21 mouse cellular contexts compared by ENCODE assay signal in the genomic region with DNA sequence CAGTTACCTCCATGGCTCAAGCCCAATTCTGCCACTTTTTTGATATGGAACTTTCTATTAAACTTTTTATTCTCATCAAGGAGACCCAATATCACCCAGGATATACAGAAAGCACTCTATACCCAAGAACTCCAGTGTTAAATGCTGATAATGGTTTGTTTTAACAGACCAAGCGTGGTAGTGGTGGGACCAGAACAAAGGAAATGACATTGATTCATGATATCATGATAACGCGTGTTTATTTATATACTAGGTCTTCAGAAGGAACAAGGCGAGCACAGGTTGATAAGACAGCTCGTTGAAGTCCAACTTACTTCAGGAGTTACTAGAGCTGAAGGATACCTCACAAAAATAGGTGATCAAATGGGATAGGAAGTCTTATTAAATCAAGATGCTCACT.
"Had no signal": no experiment of that assay in that cellular context is flagged by ENCODE, and none has a peak within 500 bp of the region (broad histone marks: within the 10 kb centered on the region; RNA-seq: fewer than 3 reads in every experiment).

No protein-coding gene starts in this region.

- H3K9me3 ChIP-seq: limb, embryonic 12.5 days; limb, embryonic 15.5 days; midbrain, embryonic 12.5 days; midbrain, embryonic 15.5 days; neural tube, embryonic 12.5 days; neural tube, embryonic 15.5 days had no signal

- DNase-seq: kidney, postnatal 25 days; left cerebral cortex, postnatal 4 days; liver, postnatal 0 days; lung, embryonic 14.5 days; right cerebral cortex, adult 18-20 months; right cerebral cortex, postnatal 14 days; right cerebral cortex, postnatal 4 days; thymus, adult 2 months; thymus, postnatal 14 days; thymus, postnatal 4 days had no signal

- H3K27ac ChIP-seq: kidney, postnatal 0 days; limb, embryonic 12.5 days; limb, embryonic 15.5 days; liver, embryonic 14.5 days; midbrain, embryonic 12.5 days; midbrain, embryonic 15.5 days; neural tube, embryonic 12.5 days; neural tube, embryonic 15.5 days; stomach, postnatal 0 days had no signal

- ATAC-seq: liver, postnatal 0 days; lung, postnatal 0 days; midbrain, embryonic 15.5 days had no signal

- H3K4me1 ChIP-seq: limb, embryonic 15.5 days; midbrain, embryonic 12.5 days; midbrain, embryonic 15.5 days; neural tube, embryonic 12.5 days; neural tube, embryonic 15.5 days had no signal

- H3K4me2 ChIP-seq: limb, embryonic 12.5 days; limb, embryonic 15.5 days; liver, embryonic 11.5 days; lung, embryonic 14.5 days; midbrain, embryonic 12.5 days; midbrain, embryonic 15.5 days; neural tube, embryonic 12.5 days; neural tube, embryonic 15.5 days had no signal

- H3K27me3 ChIP-seq: limb, embryonic 12.5 days; limb, embryonic 15.5 days; midbrain, embryonic 12.5 days; midbrain, embryonic 15.5 days; neural tube, embryonic 12.5 days; neural tube, embryonic 15.5 days had no signal

- H3K9ac ChIP-seq: limb, embryonic 12.5 days; limb, embryonic 15.5 days; liver, embryonic 14.5 days; liver, postnatal 0 days; lung, embryonic 14.5 days; midbrain, embryonic 12.5 days; midbrain, embryonic 15.5 days; neural tube, embryonic 12.5 days; neural tube, embryonic 15.5 days had no signal

- H3K4me3 ChIP-seq: limb, embryonic 12.5 days; limb, embryonic 15.5 days; midbrain, embryonic 12.5 days; midbrain, embryonic 15.5 days; neural tube, embryonic 12.5 days; neural tube, embryonic 15.5 days had no signal
